In genomic region chr8:122069281-122069680, GRCm38 (mm10) we compare ENCODE assay signal across 14 mouse cellular contexts.
A peak's percentile ranks its signal among the peaks of the same experiment; 100 is the strongest.
DNase-seq lines count a peak whose midpoint lies in the region; ATAC-seq lines count a peak whose summit lies in the region.
"Had no signal": no experiment of that assay in that cellular context is flagged by ENCODE, and none has a peak within 500 bp of the region (broad histone marks: within the 10 kb centered on the region; RNA-seq: fewer than 3 reads in every experiment).

No protein-coding gene starts in this region.

- no peak overlapping the region for H3K9ac ChIP-seq in intestine, embryonic 15.5 days
- H3K9ac ChIP-seq: forebrain, embryonic 13.5 days; heart, embryonic 15.5 days; liver, embryonic 13.5 days; neural tube, embryonic 13.5 days had no signal

- intact Hi-C loops in gastrocnemius, postnatal 36 days (cut with DNase I) = no loop called here

- peaks cover 57% of the 10 kb centered on the region for H3K27me3 ChIP-seq in embryonic facial prominence, embryonic 10.5 days (replicated peaks; ENCODE audit: low read depth, poor library complexity, severe bottlenecking)
- no peaks in the 10 kb centered on the region; the same call in none of the 2 replicates for H3K27me3 ChIP-seq in intestine, embryonic 15.5 days (replicated peaks)
- H3K27me3 ChIP-seq: forebrain, embryonic 13.5 days; liver, embryonic 13.5 days; neural tube, embryonic 13.5 days had no signal

- H3K27ac ChIP-seq in embryonic facial prominence, embryonic 10.5 days (replicated peaks) = peak overlapping the region; percentile 24; the same call in 1 of the 2 replicates
- H3K27ac ChIP-seq in intestine, embryonic 15.5 days = no peak overlapping the region
- H3K27ac ChIP-seq: forebrain, embryonic 13.5 days; heart, embryonic 15.5 days; kidney, postnatal 0 days; limb, embryonic 10.5 days; liver, embryonic 13.5 days; neural tube, embryonic 13.5 days had no signal

- H3K36me3 ChIP-seq in embryonic facial prominence, embryonic 10.5 days (replicated peaks) = no peaks in the 10 kb centered on the region
- H3K36me3 ChIP-seq in intestine, embryonic 15.5 days = no peaks in the 10 kb centered on the region
- H3K36me3 ChIP-seq: heart, embryonic 15.5 days; limb, embryonic 10.5 days; liver, embryonic 13.5 days; neural tube, embryonic 13.5 days had no signal

- H3K4me2 ChIP-seq in intestine, embryonic 15.5 days (replicated peaks) = no peak overlapping the region
- H3K4me2 ChIP-seq: forebrain, embryonic 13.5 days; heart, embryonic 15.5 days; liver, embryonic 13.5 days; neural tube, embryonic 13.5 days had no signal

- WGBS in embryonic facial prominence, embryonic 10.5 days = 88% methylated on average over 11 of the region's 11 CpGs
- WGBS in intestine, embryonic 15.5 days = 77% methylated on average over 11 of the region's 11 CpGs

- H3K9me3 ChIP-seq in embryonic facial prominence, embryonic 10.5 days = no peaks in the 10 kb centered on the region
- no peaks in the 10 kb centered on the region for H3K9me3 ChIP-seq in intestine, embryonic 15.5 days
- H3K9me3 ChIP-seq: forebrain, embryonic 13.5 days; heart, embryonic 15.5 days; limb, embryonic 10.5 days; liver, embryonic 13.5 days; neural tube, embryonic 13.5 days had no signal

- peaks cover 33% of the 10 kb centered on the region for H3K4me1 ChIP-seq in embryonic facial prominence, embryonic 10.5 days
- peaks cover 3% of the 10 kb centered on the region; the same call in 1 of the 2 replicates for H3K4me1 ChIP-seq in intestine, embryonic 15.5 days (replicated peaks)
- H3K4me1 ChIP-seq: forebrain, embryonic 13.5 days; heart, embryonic 15.5 days; liver, embryonic 13.5 days; neural tube, embryonic 13.5 days had no signal

- ATAC-seq in intestine, embryonic 15.5 days = no peak
- ATAC-seq: forebrain, embryonic 13.5 days had no signal

- H3K4me3 ChIP-seq in embryonic facial prominence, embryonic 10.5 days = no peak overlapping the region
- H3K4me3 ChIP-seq in intestine, embryonic 15.5 days (replicated peaks) = no peak overlapping the region
- H3K4me3 ChIP-seq: forebrain, embryonic 13.5 days; heart, embryonic 15.5 days; limb, embryonic 10.5 days; liver, embryonic 13.5 days; neural tube, embryonic 13.5 days had no signal

- DNase-seq in gastrocnemius, postnatal 25 days = peak; percentile 51
- no peak for DNase-seq in gastrocnemius, postnatal 36 days
- DNase-seq in embryonic facial prominence, embryonic 10.5 days (ENCODE audit: low spot score) = no peak
- DNase-seq in layer of hippocampus, adult 8-10 months (ENCODE audit: low spot score in 2 of 2) = peak; percentile 66 to 76
- DNase-seq in right cerebral cortex, postnatal 10 days (ENCODE audit: low spot score in 2 of 2) = peak; percentile 64 to 74
- no peak for DNase-seq in kidney, adult 11 months
- DNase-seq: cerebellum, adult 11 months; liver, embryonic 13.5 days had no signal

Comparison
In these comparisons a context has a peak if more than half of its experiments do, and no peak if none do; other contexts are left out.
1. DNase-seq: peak in gastrocnemius, postnatal 25 days (single experiment), layer of hippocampus, adult 8-10 months (2 of 2) and right cerebral cortex, postnatal 10 days (2 of 2); none in gastrocnemius, postnatal 36 days (0 of 2), embryonic facial prominence, embryonic 10.5 days (single experiment) and kidney, adult 11 months (single experiment).